Mouse (Mus musculus) MEL (cell line): ENCODE results near the gene Mrps23.

Experiments used
- CHD2 ChIP-seq: IDR thresholded peaks from 2 replicates; pipeline ENCODE4 v1.6.1; 2011; ENCODE audit warnings: low read length, improper control_type of control experiment
- CTCF ChIP-seq, 3 experiments: IDR thresholded peaks in 2 of 3; conservative IDR thresholded peaks in 1 of 3; 2 replicates each; pipeline ENCODE4 v1.5.1; 2011 to 2012; ENCODE audit warnings: low read length in 3 of 3, low read depth in 2 of 3, mild to moderate bottlenecking in 2 of 3, improper control_type of control experiment in 1 of 3, inconsistent platforms in 1 of 3, mixed read lengths in 1 of 3, moderate library complexity in 1 of 3; ENCODE audit not compliant: control insufficient read depth in 1 of 3, insufficient read depth in 1 of 3, poor library complexity in 1 of 3, severe bottlenecking in 1 of 3
- EP300 ChIP-seq, 2 experiments: IDR thresholded peaks; 2 replicates each; pipeline ENCODE4 v1.6.1; 2011; ENCODE audit warnings: improper control_type of control experiment in 2 of 2, low read length in 2 of 2, low read depth in 1 of 2, mild to moderate bottlenecking in 1 of 2
- ETS1 ChIP-seq: IDR thresholded peaks from 2 replicates; pipeline ENCODE4 v1.6.1; 2012; ENCODE audit warnings: low read depth, mild to moderate bottlenecking, inconsistent platforms, low read length, improper control_type of control experiment, moderate library complexity
- HCFC1 ChIP-seq: IDR thresholded peaks from 2 replicates; pipeline ENCODE4 v1.6.1; 2012; ENCODE audit warnings: low read depth, mild to moderate bottlenecking, inconsistent platforms, low read length, improper control_type of control experiment, moderate library complexity
- MAX ChIP-seq: IDR thresholded peaks from 2 replicates; pipeline ENCODE4 v1.6.1; 2011; ENCODE audit warnings: low read length, improper control_type of control experiment
- MXI1 ChIP-seq: IDR thresholded peaks from 2 replicates; pipeline ENCODE4 v1.6.1; 2011; ENCODE audit warnings: mild to moderate bottlenecking, low read depth, low read length, improper control_type of control experiment
- NRF1 ChIP-seq: IDR thresholded peaks from 2 replicates; pipeline ENCODE4 v1.6.1; 2014; ENCODE audit warnings: low read depth, mild to moderate bottlenecking, inconsistent platforms, low read length, improper control_type of control experiment, moderate library complexity; ENCODE audit not compliant: poor library complexity, insufficient read depth, severe bottlenecking
- POLR2A ChIP-seq, 2 experiments: IDR thresholded peaks; 2 replicates each; pipeline ENCODE4 v1.6.1; 2011 to 2012; ENCODE audit warnings: low read length in 2 of 2, mild to moderate bottlenecking in 2 of 2, control low read depth in 1 of 2, improper control_type of control experiment in 1 of 2, low read depth in 1 of 2, moderate library complexity in 1 of 2; ENCODE audit not compliant: control insufficient read depth in 1 of 2, insufficient read depth in 1 of 2, poor library complexity in 1 of 2
- POLR2AphosphoS5 ChIP-seq: IDR thresholded peaks from 2 replicates; pipeline ENCODE4 v1.6.1; 2012; ENCODE audit warnings: low read depth, borderline replicate concordance, mild to moderate bottlenecking, inconsistent platforms, low read length, moderate library complexity, mixed read lengths
- ZKSCAN1 ChIP-seq: IDR thresholded peaks from 2 replicates; pipeline ENCODE4 v1.6.1; 2012; ENCODE audit warnings: low read depth, mild to moderate bottlenecking, inconsistent platforms, low read length, improper control_type of control experiment, moderate library complexity

GRCm38 (mm10) chr11:88221929-88222475, 17.8 kb downstream of the Mrps23 start:
- TF ChIP-seq CTCF (IDR thresholded peaks at IDR 0.05 in 2 of 3, conservative IDR thresholded peaks at IDR 0.05 in 1 of 3; ENCODE audit: control insufficient read depth in 1 of 3, insufficient read depth in 1 of 3, low read depth in 2 of 3, low read length in 3 of 3, poor library complexity in 1 of 3, severe bottlenecking in 1 of 3) (no peak), CHD2 (no peak), POLR2AphosphoS5 (no peak), NRF1 (no peak), POLR2A (IDR thresholded peaks at IDR 0.05; ENCODE audit: control insufficient read depth in 1 of 2, insufficient read depth in 1 of 2, low read depth in 1 of 2, low read length in 2 of 2, poor library complexity in 1 of 2) (no peak), MAX (no peak), ETS1 (no peak), EP300 (IDR thresholded peaks at IDR 0.05; ENCODE audit: low read depth in 1 of 2, low read length in 2 of 2) (no peak), HCFC1 (no peak), ZKSCAN1 (no peak), MXI1 (no peak)
